Mouse (Mus musculus) T-cell, adult 2 months (primary cell): Measurements from ENCODE around the gene Rap1gds1.

Experiments
- DNase-seq: peaks from one replicate; pipeline ENCODE4 v3.0.0; 2022; ENCODE audit warnings: low spot score

Rap1gds1 gene

GRCm38 (mm10) chr3:139048701-139049622, 26.0 kb downstream of the Rap1gds1 start:
- no peak for DNase-seq

- peak; percentile 52 for DNase-seq
Observed at GRCm38 (mm10) chr3:139042433-139042854, 32.6 kb downstream of the Rap1gds1 start.

- DNase-seq = no peak
Observed at GRCm38 (mm10) chr3:139041921-139042320, 33.1 kb downstream of the Rap1gds1 start.

GRCm38 (mm10) chr3:139037030-139037429, 38.0 kb downstream of the Rap1gds1 start:
- no peak for DNase-seq

GRCm38 (mm10) chr3:139033179-139033578, 41.8 kb downstream of the Rap1gds1 start:
- no peak for DNase-seq

DNA sequence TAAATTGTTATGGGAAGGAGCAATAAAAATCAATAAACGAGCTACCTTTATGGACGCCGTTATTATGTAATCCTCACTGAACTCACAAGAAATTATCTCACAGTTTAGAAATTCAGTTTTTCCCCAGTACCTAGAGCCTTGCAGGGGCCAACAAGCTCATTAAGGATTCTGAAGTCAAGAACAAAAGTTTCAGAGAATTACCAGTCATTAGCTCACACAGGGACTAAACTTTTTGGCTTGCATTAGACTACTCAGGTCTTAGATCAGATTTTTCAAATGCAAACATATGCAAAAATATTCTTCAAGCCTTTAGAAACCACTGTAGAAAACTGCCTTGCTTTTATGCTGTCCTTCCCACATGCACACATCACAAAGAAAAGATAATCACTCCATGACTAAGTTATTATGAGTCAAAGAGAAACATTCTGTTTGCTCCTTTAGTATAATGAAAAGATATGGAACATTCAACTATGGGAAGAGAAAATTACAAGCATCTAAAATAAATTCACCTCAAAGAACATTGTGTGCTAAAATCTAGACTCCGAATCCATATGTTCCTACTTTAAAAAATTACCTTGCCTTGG, 44.3 kb downstream of the Rap1gds1 start:
- no peak for DNase-seq

GRCm38 (mm10) chr3:139025077-139025476, 49.9 kb downstream of the Rap1gds1 start:
- DNase-seq = no peak

GRCm38 (mm10) chr3:139023585-139023984, 51.4 kb downstream of the Rap1gds1 start:
- no peak for DNase-seq

GRCm38 (mm10) chr3:139012352-139012751, 62.6 kb downstream of the Rap1gds1 start:
- no peak for DNase-seq

GRCm38 (mm10) chr3:139005669-139006068, 69.3 kb downstream of the Rap1gds1 start:
- no peak for DNase-seq

- no peak for DNase-seq
Observed at GRCm38 (mm10) chr3:139002774-139003173, 72.2 kb downstream of the Rap1gds1 start.

GRCm38 (mm10) chr3:139000071-139000867, 74.7 kb downstream of the Rap1gds1 start:
- DNase-seq = peak; percentile 2

DNA sequence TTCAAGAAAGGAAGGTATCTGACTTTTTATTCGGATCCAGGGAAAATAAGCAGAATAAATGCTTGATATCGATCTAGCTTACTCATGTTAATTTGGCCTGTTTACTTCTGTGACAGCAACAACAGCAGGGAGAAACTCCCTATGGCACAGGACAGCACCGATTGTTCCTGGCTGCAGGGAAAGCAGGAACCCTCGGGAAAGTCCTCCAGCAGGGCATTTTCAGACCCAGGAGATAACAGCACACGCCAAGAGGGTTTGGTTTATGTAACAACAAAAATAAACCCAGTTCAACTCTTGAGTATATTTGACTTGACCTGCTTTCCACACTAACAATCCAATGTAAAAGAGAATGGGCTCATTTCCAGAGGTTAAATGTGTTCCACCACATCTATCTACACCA, 81.5 kb downstream of the Rap1gds1 start:
- no peak for DNase-seq

DNA sequence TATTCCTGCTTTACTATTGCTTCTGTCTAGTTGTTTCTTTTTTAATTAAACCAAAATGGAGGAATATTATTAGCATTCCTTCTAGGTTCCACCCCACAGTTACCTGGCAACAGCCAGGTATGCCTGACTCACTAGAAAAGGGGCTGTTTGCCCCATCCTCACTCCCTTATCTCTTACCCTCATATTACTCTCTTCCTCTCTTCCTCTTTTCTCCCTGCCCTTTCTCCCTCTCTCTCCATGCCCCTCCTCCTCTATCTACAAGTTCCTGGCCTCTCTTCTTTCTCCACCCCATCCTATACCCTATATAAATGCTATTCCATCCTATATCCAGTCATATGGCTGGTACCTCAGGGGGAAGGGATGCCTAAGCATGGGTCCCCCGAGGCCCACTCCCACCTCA, 83.6 kb downstream of the Rap1gds1 start:
- no peak for DNase-seq

- no peak for DNase-seq
Observed at GRCm38 (mm10) chr3:138989141-138989540, 85.9 kb downstream of the Rap1gds1 start.

DNA sequence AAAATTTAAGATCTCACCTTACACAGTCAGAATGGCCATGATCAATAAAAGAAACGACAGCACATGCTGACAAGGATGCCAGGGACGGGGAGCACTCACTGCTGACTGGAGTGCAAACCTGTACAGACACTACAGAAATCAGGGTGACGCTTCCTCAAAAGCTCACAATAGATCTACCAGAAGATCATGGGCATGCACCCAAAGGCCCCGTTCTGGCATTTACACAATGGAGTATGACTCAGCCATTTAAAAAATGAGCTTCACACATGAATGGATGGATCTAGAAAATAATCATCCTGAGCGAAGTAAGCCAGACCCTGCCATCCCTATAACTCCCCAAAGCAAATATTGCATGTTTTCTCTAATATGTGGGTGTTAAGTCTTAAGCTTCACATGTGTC, 87.0 kb downstream of the Rap1gds1 start:
- DNase-seq = no peak

DNA sequence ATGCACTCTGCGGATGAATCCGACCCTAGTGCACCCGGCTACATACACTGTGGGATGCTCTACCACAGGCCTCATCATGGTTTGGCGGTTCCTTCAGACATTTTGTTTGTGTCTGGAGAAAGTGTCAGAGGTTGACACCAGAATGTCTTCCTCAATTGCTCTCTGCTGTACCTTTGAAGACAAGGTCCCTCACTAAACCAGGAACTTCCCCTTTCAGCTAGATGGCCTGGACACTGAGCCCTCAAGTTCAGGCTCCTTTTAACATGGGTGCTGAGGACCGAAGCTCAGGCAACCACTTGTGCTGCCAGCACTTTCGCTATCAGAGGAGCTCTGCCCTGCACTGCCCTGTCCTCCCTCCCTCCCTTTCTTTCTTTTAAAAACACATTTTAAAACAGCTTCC, 92.8 kb downstream of the Rap1gds1 start:
- no peak for DNase-seq

- DNase-seq = no peak
Observed at GRCm38 (mm10) chr3:138977413-138977812, 97.6 kb downstream of the Rap1gds1 start.

GRCm38 (mm10) chr3:138967627-138968026, 107.4 kb downstream of the Rap1gds1 start:
- DNase-seq = no peak

DNA sequence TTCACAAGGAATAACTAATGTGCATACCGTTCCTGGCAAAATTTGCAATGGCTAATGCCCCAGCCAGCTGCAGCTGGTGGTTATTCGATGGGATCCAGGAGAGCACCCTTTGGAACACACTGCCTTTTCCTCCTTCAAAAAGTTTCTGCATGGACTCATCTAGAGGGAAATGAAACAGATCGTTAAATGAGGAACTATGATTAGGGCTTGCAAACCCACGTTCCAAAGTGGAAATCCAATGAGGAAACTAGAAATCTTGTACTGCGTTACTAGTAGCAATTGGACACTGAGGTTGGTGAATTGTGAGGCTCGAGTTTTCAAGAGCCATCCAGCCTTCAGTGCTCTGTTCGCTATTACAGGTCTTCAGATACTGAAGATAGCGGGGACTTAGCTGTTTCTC, 116.5 kb downstream of the Rap1gds1 start:
- no peak for DNase-seq

- no peak for DNase-seq
Observed at GRCm38 (mm10) chr3:138955220-138955619, 119.8 kb downstream of the Rap1gds1 start.

GRCm38 (mm10) chr3:138949081-138949480, 125.9 kb downstream of the Rap1gds1 start:
- no peak for DNase-seq

- no peak for DNase-seq
Observed at GRCm38 (mm10) chr3:138945516-138945915, 129.5 kb downstream of the Rap1gds1 start.
